Mouse (Mus musculus) 3134 (cell line): ENCODE data around the gene Mapk11.

Experiments used
- DNase-seq: peaks from one replicate; pipeline ENCODE4 v3.0.0-alpha.2; 2011; ENCODE audit warnings: low spot score; ENCODE audit not compliant: insufficient read length; ENCODE audit errors: extremely low read depth

The Mapk11 gene

GRCm38 (mm10) chr15:89149271-89150040, at the start of gene Mapk11:
Gene Mapk11, minus strand, starts transcription at chr15:89149628.
- DNase-seq: peak; percentile 50

GRCm38 (mm10) chr15:89197056-89197455, 47.6 kb upstream of the Mapk11 start:
- DNase-seq: no peak

DNA sequence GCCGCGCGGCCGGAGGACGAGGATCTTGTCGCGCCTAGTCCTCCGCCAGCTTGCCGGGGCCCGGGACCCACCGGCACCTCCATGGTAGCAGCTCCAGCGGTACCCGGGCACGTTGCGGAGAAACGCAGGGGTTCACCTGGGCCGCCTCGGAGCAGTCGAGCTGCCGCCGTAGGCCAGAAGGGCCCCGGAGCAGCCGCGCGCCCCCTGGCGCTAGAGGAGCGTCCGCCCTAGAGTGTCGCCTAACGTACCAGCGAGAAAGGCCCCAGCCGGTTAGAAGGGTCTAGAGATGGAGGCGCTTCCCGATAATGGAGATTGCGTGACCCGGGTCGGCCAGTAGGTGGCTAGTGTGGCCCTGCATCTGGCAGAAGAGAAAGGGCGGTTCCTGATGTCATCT, 46.9 kb upstream of the Mapk11 start, which contains the start of gene Dennd6b:
Gene Dennd6b, minus strand, starts transcription at position 184 of the 394 bp plus-strand sequence.
- peak; percentile 93 for DNase-seq

GRCm38 (mm10) chr15:89195690-89196312, 46.4 kb upstream of the Mapk11 start:
- peak; percentile 90 for DNase-seq

GRCm38 (mm10) chr15:89195261-89195681, 45.8 kb upstream of the Mapk11 start:
- no peak for DNase-seq

- no peak for DNase-seq
Measured at GRCm38 (mm10) chr15:89184937-89185227, 35.5 kb upstream of the Mapk11 start.

GRCm38 (mm10) chr15:89184141-89184936, 34.9 kb upstream of the Mapk11 start:
- no peak for DNase-seq

DNA sequence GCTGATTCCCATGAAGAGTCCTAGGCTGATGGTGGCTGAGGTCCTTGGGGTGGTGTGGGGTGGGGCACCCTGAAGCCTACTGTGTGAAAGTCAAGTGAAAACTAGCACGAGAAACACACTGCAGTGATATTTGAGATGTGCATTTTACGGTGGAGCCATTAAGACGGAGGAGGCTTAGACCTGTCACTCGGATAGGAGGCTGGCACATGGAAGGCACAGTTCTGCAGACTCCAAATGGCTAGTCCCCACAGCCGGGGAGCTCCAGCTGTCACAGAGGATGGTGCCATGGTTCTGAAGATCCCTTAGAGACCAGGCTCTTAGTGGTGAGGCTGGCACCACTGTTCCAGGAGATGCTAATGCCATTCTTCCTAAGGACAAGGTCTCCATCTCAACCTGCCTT, 33.4 kb upstream of the Mapk11 start:
- DNase-seq: no peak

DNA sequence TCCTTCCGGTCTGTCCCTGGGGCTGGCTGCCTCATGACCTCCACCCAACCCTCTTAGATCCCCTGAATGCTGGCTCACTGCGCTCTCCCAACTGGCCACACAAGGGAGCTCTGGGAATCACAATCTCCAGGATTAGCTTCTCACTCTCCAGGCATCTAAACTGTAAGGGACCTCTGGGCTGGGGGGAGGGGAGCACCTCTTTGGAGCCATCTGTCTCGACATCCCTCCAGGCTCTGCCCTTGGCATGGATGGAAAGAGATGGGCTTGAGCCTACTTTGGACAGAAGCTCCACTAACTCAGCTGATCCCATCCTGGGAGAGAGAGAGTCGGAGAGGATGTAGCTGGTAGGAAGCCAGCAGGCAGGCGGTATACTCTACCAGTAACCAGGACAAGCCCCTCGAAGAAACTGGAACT, 32.9 kb upstream of the Mapk11 start:
- DNase-seq: no peak

DNA sequence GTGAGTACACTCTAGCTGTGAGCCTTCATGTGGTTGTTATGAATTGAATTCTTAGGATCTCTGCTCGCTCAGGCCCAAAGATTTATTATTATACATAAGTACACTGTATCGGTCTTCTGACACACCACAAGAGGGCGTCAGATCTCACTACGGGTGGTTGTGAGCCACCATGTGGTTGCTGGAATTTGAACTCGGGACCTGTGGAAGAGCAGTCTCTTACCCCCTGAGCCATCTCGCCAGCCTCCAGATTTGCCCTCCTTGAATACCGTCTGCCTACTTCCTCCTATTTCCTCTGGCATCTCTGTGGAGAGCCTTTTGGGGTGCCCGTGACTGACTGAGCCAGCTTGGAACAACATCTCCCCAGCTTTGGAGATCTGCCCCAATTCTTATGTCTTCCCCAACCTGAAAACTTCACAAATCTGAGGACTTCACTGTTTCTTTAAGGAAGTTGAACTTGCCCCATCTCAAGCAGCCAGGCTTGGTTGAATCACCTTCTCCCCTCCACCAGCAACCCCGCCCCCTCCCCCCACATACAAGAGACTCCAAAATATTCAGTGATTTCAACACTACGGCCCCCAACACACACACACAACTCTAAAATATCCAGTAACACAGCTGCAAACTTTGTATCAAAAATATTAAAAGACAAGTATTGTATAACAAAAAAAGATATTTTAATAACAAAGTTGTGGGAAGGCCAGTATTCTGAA, 32.3 kb upstream of the Mapk11 start:
- DNase-seq: no peak

DNA sequence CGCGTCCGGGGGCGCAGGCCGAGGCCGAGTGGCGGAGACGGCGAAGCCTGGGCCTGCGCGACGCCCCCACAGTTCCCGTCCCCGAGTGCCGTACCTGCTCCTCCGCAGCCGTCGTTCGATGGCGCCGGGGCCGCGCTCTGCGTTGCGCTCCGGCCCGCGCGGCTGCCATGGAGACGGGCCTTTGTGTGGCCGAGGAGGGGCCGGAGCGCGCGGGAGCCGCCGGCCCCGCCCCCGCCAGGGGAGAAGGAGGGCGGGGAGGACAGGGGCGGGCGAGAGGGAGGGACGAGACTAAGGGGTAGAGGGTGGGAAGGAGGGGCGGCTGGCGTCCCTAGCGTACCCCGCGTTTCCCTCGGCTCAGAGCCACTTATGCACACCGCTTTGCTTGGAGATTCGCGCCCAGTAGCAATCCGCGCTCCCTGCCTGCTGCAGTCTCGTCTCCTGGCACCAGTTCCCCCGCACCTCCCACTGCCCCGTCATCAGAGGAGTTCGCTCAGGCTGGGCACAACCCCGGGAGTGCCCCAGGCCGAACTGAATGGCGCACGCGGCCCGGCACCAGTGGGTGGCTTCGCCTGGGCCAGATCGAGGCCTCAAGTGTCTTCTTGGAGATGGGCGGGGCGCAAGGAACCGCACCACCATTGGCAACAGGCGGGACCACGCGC, 31.3 kb upstream of the Mapk11 start, which contains the start of gene Plxnb2:
Gene Plxnb2, minus strand, starts transcription at position 218 of the 659 bp plus-strand sequence.
- peak; percentile 97 for DNase-seq

GRCm38 (mm10) chr15:89180081-89180541, 30.7 kb upstream of the Mapk11 start:
- no peak for DNase-seq

- no peak for DNase-seq
Measured at GRCm38 (mm10) chr15:89179630-89179964, 30.2 kb upstream of the Mapk11 start.

DNA sequence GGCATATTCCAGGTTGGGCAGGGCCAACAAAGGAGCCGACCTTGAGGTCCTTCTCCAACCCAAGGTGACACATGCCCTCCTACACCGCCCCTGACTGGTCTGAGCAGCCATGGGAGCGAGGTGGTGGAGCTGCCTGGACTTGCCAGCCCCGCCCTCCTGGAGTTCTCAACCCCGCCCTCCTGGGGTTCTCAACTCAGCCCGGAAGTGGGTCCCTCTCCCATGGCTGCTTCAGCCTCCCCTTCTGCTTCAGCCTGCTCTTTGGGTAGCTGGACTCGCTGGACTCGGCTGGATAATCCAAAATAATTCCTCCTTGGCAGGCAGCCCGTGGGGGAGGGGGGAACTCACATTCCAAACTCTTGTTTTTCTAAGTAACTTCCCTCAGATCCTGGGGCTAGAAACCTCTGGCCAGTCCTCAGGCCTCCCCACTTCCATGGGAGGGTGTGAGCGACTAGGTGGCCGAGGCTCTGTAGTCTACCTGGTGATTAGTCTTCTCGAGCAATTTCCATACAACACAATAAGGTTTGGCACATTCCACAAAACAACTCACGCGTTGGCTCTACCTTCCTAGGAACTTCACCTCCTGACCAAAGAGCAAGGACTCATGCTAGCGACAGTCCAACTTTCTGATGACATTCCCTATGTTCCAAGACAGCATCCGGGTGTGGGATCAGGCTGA, 29.7 kb upstream of the Mapk11 start:
- DNase-seq: peak; percentile 82

DNA sequence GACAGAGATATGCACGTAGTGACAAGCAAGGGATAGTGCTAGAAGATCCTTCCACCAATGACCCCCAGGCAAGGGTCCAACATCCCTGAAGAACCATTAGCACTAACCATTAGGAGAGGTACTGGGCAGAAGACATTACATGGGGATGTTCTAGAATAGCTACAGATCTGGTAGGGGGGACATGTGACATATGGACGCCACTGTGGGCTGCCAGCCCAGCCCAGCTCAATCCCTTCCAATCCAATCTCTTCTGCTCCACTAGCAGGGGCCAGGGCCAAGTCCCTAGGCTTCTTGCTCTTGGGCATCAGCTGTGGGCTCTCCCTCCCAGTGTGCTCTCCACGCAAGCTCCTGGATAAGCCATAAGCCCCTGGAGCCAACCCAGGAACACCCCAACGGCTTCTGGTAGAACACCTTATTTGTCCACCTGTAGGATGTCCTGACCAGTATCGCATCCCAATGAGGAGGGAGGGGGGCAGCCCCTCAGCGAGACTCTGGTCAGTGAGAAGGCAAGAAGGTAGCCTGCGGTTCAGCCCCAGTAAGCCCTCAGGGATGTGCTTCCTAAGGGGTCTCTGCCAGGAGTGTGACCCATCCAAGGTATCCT, 28.9 kb upstream of the Mapk11 start:
- no peak for DNase-seq

DNA sequence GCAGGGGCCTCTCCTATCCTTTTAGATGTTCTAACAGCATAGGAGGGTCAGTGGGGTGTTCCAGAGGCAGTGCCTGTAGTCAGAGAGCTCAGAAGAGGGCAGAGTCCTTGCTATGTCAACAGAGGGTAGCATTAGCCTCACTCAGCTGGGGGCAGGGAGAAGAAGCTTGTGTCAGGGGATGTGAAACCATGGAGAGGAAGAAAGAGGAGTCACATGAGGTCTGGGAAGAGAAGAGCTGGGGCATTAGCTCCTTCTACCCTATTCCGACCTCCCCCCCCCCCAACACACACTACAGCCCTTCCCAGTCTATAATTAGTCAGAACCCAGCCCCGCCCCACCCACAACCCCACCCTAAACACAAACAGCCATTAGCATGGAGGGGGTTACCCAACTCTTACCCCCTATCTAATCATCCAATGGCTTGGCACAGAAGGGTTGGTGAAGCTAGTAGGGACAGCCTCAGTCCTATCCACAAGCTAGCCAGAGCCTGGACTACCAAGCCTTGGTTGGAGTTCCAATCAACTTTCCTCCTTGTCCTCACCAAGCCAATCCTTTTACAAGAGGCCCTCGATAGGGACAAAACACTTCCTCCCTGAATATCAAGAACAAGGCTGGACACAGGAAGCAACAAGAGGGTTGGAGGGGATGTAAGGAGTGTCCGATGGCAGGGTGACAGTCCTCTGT, 28.3 kb upstream of the Mapk11 start:
- no peak for DNase-seq

DNA sequence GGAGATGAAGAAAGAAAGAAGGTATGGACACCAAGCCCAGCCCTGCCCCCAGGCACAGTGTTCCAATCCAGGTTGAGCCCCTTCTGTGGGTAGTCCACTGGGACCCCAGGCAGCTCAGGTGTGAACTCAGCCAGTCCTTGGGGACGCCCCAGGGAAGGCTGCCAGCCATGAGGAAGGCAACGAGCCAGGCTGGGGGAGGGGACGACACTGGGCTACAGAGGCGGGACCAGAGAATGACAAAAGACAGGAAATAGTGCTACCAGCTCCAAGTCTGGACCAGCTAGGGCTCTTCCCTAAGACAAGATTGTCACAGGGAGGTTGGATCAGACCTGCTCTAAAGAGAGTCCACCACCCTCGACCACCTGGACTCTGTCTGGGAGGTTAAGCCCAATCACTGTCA, 27.7 kb upstream of the Mapk11 start:
- peak; percentile 82 for DNase-seq

DNA sequence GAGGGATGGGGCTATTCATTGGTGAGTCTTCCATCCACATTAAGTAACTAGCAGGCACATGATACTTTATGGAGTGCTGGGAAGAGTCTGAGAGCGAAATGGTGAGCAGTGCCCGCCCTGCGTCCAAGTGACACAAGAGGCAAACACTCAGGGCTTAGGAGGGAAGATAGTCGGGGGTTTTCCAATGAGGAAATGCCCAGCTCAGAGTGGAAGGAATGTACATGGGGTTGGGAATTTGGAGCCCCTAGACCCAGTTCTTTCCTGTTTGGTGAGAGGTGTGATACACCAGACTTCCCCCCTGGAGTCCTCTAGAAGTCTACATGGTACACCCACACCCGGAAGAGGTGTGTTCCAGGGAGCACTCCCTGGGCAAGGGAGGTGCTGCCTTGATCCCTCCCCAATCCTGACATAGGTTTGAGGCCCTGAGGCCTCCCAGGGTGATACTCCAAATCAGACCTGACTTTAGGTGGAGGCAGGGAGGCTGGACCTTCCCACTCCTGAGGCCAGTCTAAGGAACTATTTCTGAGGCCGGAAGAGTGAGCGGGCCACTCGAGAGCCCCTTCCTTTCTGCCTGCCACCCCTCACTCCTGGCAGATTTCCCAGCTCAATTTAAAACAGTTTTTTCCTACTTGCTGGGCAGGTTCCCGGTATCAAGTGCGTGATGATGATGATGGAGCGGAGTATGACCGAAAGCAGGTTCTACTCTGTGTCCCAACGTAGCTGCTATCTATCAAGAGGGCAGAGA, 26.2 kb upstream of the Mapk11 start:
- DNase-seq: no peak
